Mouse (Mus musculus) 3T3-L1 (cell line): ENCODE data around the gene Ccdc185.

Experiments used
- DNase-seq: peaks from one replicate; pipeline ENCODE4 v3.0.0-alpha.2; 2015; ENCODE audit warnings: low read depth, low spot score

The Ccdc185 gene

DNA sequence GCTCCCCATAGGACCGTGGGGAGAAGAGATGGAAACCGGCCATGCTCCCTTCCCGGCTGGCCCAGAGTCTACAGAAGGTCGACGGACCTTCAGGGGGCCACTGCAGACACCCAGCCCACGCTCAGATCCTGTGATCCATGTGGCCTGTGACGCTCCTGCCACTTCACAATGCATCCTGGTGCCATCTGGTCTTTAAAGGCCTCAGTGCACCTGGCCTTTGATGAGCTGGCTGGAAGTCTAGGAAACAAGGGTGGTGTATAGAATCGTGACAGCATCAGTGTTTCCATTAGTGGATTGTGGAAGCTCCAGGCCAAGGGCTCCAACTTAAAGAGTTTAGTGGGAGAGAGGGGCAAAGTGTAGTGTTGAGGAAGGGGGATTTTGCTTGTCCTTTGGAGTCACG is at the start of gene Ccdc185:
Gene Ccdc185, minus strand, starts transcription at position 101 of the 400 bp plus-strand sequence.
- no peak for DNase-seq

DNA sequence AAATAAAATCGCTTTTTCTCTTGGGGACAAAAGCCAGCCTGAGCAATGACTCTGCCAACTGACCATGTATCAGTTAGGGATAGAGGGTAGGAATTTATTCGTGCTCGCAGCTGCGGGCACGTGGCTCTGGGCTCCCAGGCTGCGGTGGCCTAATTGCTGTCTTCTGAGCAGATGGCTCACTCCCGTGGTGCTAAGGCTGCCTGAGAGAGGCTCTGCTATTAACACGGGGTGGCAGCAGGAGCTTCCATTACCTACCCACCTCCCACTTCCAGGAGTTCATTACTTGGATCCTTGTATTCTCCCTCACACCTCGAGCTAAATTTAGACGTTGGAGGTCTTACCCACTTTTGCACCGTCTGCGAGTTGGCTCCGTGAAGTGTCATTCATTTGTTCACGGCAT is 48.1 kb upstream of the Ccdc185 start:
- no peak for DNase-seq

DNA sequence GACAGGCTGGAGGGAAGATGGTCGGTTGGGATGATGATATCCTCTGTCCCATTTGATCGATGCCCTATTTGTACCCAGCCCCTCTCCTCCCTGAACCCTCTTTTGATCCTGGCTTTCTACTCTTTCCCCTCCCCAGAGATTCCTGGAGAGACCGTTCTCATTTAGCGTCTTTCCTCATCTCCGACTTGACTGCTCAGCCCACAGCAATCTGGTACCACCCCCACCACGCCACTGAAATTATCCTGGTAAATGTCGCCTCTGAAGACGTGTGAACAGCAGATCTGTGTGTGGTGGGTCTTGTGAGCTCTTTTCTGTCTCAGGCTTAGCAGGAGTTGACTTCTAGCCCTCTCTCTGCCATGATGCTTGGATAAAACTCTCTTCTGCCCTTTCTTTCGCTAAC is 45.6 kb upstream of the Ccdc185 start:
- no peak for DNase-seq

DNA sequence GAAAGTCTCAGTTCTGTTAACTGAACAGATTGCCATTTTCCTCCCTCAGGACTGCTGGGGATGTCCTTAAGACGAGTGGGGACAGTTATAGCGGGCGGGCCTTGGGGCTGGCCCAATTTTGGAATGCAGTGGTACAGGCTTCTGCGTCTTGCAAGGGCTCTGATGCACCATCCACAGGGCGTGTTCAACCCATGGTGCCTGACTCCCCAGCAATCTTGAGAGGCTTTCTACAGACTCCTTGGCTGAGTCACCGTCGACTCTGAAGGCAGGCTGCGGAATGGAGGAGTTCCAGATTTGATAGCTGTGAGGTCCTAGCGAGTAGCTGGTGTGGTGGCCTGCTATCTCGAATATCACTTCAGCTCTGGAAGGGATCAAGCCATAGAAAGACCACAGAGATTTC is 45.2 kb upstream of the Ccdc185 start:
- peak; percentile 22 for DNase-seq

DNA sequence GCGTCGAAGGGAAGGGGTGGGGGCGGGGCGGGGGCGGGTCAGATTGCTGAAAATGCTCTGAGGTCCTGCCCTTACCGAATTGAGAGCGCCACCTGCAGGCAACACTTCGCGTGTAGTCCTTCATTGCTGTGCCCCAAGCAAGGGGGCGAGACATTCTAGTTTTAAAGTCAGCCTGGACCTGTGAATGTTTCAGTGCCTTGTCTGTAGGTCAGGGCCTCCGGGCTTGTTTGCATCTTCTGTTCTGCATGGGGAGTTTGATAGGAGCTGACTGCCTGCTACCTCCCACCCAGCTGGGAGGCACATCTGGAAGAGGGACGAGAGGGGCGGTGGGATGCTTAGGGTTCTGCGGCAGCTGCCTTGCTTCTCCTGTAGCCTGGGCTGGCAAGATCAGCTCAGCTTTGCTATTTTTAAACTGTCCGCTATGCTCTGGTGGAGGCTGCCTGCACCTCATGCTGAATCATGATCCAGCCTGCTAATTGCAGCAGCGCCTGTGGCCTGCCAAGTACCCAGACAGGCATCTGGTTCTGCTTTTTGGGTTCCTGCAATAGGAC is 43.6 kb upstream of the Ccdc185 start:
- DNase-seq = peak; percentile 68

DNA sequence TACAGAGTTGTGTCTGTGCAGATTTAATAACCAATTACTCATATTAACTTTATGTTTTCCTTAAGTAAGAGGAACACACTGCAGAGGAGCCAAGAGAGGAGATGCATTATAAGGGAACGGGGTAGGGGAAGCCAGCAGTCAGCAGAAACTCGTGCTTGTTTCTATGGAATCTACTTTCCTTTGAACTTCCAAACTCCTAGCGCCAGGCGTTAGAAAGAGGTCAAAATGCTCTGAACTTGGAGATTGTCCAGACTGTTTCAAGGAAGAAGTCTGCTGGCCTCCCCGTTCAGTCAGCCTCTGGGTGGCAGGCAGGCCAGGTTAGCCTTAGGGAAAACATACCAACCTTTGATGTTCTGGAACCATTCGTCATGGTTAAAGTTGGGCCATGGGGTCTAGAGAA is 39.9 kb upstream of the Ccdc185 start:
- DNase-seq = no peak

DNA sequence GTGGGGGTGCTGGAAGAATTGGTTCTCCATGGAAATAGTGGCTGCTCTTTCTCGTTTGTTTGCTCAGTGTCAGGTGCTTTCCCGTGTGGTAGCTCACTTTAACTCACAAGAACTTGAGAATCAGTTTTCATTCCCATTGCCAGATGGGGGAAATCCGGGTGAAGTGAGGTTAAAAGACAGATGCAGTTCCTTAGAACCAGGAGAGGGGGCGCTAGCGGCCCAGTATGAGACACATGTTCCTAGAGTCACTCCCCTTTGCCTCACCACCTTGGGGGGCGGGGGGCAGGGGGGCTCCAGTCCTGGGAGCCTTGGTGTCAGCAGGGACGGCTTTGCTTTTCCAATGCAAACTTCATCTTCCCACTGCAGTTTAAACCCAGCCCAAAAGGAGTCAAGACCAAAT is 38.0 kb upstream of the Ccdc185 start:
- no peak for DNase-seq

DNA sequence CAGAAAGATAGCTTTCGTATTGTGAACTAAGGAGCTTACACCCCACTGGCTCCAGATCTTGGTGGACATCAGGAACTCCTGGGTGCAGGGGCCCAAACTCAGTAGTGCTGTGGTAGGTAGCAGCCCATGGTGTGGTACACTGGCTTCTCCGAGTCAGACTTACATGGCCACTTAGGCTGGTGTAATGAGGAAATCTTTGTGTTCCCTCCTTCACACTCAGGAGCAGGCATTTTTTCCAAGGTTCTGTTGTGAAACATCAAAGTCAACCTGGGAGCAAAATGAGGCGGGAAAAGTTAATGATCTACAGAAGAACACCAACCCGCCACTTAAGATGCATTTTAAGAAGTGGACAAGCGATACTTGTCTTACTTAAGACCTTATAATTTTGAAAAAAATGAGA is 36.5 kb upstream of the Ccdc185 start:
- no peak for DNase-seq

DNA sequence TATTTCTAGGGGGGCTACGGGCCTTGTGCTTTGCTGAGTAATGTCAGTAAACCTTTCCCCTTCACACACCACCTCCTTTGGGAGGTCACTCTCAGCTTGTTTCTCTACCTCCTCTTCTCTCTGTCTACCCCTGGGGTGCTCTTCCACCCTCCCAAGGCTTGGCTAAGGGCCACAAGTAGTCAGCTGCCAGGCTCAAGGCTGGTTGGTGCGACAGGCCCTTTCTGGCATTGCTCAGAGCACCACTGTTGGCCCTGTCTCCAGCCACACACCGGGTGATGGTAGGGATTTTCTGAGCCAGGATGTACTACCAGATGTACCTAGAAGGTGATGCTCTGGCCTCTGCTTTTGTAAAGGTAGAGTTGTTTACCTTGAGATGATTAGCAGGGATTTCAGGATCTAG is 35.8 kb upstream of the Ccdc185 start:
- DNase-seq = no peak

DNA sequence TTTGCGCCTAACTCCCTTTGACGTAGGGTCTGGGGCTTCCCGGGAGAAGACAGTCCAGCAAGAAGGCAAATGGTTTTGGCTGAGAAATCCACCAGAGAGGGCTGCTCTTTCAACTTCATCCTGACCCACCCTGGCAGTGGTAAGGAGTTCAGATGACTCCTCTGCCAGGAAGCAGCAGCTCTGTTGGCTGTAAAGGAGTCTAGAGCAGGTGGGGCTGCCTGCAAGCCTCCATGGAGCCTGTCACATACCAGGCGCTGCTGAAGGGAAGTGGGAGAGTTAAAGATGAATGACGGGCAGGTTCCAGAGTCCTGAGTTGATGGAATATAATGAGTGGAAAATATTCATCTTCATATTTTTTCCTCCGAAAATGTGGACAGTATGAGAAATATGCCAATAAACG is 34.8 kb upstream of the Ccdc185 start:
- DNase-seq = no peak

DNA sequence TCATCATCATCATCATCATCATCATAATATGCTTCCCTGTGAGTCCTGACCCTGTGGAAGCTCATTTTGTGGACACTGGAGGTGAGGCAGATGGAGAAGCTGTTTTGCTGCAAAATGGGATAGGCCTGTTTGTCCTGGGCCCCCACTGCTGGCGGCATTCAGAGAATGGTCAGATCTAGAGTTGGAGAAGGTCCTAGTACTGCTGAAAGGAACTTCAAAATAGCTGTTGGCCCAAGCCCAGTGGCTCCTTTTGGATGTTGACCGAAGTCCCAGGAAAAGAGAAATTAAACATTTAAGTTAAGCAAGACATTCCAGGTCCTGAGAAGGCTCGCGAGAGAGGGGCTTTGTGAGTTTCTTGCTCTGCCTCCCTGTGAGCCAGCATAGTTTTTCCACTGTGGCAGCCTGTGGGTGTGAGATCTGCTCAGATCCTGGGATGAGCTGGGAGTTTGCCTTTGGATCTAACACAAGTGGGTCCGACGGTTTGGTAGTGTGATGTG is 30.1 kb upstream of the Ccdc185 start:
- DNase-seq = no peak

DNA sequence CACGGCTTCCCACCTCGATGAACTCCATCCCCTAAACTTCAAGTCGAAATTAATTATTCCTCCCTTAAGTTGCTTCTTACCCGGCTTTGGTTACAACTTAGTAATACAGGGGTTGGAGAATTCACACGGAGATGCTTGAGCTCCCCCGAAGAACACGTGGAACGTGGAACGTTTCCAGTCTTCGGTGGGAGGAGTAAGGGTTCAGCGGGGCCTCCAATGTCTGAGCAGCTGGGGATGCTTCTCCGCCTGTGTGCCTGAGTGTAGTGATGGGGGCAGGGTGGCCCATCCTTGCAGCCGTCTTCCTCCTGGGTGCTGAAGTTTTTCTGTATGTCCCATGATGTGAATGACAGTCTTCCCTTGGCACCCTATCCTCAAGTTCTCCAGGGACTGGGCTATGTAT is 29.2 kb upstream of the Ccdc185 start:
- DNase-seq = no peak

DNA sequence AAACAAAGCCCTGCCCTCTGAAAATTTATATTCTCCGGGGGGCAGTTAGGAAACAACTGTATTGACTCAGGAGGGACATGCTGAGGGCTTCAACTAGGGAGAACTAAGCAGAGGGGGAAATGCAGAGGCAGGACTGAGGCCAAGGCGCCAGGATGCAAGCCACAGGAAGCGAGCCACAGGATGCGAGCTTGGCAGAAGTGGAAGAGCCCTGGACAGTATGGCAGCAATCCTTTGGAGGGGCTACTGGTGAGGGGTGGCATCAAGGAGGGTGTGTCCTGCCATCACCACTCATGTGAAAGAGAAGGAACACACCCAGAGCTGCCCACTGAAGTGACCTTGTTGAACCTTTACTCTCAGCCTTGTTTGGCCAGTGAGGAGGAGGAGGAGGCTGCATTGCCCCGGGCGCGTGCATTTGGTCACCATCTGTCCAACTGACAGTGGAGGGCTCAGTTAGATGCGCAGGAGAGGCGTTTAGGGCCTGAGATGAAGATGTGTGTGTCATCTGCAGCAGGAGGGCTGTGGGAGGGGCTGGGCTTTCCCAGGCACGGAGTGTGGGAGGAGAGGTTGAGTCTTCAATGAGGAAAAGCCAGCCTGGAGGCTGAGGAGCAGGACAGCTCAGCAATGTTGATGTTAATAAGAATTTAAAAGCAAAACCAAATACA is 27.9 kb upstream of the Ccdc185 start:
- peak; percentile 18 for DNase-seq

DNA sequence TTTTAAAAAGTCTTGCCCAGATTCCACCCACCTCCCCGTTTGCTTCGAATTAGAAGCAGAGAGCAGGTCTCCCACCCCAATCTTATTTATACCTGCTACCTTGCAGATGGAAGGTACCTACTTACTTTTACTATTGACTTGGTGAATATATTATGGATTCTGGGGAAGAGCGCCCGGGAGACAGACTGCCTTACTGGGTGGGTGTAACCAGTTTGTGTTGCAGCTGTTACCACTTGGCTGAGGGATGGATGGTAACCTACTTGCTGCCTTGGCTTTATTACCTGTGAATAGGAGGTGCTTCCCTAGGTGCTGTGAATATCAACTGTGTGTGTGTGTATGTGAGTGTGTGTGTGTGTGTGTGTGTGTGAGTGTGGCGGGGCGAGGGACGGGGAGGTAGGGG is 26.6 kb upstream of the Ccdc185 start:
- DNase-seq = no peak

DNA sequence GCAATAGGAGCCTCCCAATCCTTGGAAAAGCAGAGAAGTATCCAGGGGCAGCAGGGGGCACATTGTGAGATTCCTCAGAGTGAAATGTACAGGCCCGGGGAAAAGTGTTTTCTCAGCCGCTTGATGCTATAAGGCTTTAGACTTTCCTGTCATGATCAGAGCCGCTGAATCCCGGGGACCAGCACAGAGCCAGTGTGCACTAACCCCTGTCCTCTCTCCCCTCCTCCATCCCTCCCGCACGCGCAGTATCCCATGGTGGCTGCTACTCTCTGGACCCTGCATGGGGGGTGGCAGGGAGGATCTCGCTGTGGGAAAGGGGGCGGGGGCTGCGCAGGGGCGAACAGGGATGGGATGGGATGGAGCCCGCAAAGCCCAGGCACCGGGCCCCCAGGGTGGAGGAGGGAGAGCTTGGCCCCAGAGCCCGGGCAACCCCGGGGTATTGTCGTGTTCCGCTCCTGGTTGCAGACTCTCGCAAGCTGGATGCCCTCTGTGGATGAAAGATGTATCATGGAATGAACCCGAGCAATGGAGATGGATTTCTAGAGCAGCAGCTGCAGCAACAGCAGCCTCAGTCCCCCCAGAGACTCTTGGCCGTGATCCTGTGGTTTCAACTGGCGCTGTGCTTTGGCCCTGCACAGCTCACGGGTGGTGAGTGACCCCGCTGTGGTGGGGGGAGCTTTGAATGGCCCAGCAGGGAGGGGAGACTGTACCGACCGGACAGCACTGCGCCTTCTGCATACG is 15.7 kb upstream of the Ccdc185 start:
- DNase-seq = no peak

DNA sequence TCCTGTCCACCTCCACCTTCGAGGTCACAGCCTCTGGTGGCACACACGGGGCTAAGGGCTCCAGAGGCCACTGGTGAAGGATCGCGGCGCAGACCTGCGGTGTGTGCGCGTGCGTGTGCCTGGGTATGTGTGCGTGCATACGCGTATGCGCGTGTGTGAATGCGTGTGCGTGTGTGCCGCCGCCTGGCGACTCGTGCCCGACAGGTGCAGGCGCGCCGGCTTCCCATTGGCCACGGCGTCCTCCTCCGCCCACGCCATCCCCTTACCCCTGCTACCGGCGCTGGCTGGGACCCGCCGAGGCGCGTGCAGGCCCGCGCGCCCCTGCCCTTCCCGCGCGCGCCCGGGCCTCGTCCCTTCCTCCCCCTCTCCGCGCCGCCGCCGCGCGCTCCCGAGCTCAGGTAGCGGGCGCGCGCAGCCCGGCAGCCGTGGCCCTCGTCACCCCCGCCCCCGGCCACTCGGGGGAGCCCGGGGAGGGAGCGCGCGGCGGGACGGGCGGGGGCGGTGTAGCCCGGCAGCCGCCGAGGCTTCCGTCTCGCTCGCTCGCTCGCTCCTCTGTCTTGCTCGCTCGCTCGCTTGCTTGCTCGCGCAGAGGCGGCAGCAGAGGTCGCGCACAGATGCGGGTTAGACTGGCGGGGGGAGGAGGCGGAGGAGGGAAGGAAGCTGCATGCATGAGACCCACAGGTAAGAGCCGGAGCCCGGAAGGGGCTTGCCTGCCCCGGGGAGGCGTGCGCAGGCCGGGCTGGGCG is 14.9 kb upstream of the Ccdc185 start, which contains the start of gene Susd4:
Gene Susd4, plus strand, starts transcription at position 145 of the 746 bp plus-strand sequence.
- DNase-seq = no peak

DNA sequence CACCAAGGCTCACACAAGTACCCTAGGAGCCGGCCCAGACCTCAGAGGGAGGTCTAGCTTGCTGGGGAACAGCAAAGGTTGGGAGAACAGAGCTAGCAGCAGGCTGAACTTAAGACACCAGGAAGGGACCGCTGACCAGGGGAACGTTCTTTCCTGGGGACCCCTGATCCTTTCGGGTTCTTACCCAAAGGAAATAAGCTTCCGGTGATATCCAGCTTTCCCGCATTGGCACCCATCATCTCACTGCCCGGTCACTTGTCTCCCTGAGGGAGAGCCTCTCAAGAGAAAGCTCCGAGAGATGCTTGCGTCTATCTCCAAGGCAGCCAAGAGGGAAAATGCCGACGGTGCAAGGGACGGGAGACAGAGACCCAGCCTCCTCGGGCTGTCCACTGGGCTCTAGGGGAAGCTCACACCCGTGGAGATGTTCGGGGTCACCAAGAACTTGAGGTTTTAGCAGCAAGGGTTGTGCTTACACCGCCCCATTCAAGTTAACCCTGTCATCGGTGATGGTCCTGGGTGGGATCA is 14.3 kb upstream of the Ccdc185 start:
- DNase-seq = no peak

DNA sequence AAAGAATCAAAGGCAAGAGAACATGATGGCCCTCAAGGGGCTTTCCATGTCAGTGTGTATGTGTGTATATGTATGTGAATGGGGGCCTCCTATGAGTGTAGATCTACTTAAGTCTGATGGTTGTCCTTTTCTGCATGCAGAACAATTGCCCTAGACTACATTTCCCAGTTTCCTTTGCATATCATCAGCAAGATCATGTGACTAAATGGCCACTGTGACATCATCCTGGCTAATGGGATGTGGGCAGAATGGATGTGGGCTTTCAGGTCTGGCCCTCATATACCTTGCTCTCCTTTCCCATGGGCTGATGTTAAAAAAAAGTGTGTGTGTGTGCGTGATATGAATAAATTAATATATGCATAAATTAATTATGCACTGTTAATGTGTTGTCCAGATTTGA is 9.8 kb upstream of the Ccdc185 start:
- DNase-seq = no peak

DNA sequence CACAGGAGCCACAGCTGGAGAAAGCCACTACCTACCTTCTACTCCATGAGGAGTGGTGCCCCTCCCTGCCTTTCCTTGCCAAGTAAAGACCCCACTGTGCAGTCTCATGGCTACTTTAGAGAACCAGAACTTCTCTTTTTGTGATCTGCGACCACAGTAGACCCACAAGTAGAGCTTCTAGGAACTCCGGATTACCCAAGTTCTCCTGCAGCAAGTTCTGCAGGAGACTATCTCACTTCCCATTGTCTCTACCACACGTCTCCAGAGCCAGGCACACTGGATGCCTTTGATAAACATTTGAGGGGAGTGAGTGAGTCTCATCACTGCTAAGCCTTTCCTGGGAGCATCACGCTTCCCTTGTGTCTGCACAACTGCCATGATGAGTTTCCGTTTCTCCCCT is 5.9 kb upstream of the Ccdc185 start:
- no peak for DNase-seq

DNA sequence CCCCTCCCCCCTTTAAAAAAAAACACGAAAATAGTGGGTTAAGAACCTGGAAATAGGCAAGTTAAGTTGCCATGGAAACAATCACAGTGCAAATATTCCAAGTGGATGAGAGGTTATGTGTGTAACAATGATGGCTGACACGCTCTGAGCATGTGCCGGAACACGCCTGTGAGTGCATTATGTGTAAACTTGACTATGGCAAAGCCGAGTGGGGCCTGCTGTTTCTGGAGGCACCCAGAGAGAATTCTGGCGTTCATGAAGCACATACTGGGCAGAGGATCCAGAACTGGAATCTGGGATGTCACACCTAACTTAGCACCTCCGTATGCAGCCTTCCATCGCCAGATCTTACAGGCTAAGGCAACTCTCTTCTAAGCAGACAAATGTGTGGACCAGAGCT is 4.7 kb upstream of the Ccdc185 start:
- no peak for DNase-seq

DNA sequence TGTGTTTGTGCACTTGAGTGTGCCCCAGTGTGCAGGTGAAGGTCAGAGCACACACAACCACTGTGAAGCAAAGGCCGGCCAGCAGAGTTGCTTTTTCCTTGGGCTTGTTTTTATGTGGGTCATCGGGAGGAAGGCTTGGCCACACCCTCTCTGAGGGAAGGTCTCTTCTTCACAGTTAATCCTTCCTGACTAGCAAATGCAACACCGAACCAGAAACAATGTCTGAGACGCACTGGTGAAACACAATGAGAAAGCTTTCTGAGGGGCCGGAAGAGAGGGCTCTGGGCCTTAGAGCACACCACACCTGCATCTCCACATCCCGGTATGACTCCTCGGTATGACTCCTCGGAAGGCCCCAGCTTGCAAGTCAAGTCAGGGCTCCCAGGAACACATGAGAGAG is 2.3 kb upstream of the Ccdc185 start:
- DNase-seq = no peak

DNA sequence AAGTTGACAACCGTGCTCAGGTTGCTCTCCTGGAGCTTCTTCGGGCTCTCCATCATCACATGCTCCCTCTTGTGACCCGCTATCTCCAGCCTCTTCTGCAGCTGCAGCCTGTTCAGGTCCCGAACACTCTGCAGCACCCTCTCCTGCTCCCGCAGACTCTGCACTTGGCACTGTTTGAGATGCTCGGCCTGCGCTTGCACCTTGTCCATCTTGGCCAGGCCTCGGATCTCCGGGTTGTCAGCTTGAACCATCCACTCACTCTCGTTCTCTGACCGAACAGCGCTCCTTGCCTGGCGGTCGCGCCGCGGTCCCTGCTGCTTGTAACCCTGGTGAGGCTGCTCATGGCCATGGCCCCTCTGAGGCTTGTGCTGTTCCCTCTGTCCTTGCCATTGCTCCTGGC is 1.1 kb downstream of the Ccdc185 start:
- no peak for DNase-seq
